Mouse (Mus musculus): ENCODE results near the gene Tshz2. TPM values are rescaled to one million over a fixed set of nuclear protein-coding genes. Genes with fewer than 3 reads are reported as not detected.

Tshz2 gene
- polyA plus RNA-seq, 1 experiment from 2014 or later, result 1.0 TPM

DNA sequence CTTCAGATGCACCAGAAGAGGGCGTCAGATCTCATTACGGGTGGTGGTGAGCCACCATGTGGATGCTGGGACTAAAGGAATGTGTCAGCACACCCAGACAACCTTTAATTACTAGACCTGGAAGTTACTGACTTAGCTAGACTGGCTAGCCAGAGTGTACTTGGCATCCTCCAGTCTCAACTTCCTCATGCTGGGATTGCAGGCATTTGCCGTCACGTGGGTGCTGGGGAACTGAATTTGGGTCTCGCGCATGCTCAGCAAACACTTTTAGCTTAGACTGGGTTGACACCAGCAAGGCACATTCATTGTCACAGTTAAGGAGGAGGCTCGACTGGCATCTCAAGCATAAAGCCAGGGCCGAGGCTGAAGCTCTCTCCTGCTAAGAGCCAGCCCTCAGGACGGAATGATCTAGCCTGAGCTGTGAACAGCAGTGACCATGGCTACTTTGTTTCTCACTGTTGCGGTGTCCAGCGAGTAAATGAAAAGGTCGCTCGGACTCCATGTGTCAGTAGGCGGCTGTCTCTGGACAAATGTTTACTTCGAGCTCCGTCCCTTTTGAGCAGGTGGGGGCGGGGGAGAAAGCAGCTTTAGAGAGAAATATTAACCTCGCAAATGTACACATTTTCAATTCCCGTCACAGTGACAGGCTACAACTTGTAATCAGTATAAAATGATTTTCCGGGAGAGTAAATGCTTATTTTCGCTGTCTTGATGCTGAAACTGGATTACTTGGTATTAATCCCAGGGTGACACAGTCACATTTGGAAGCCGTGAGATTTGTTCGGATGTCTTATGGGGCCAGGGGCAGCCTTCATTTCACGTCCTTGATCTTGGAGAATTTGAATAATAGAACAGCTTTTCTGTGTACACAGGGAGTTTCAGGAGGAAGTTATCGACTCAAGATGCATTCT, 370.0 kb downstream of the Tshz2 start:
- Histone ChIP-seq H3K4me3 (ENCODE audit: low read depth, low read length) (0 out of 2 replicates have a peak overlapping the region, but pooled peaks have one; percentile 11), H3K4me2 (ENCODE audit: low read depth, low read length) (peak overlapping the region; percentile 36), H3K36me3 (ENCODE audit: control insufficient read depth, insufficient read depth) (no peaks in the 10 kb centered on the region), H3K9ac (ENCODE audit: low read depth, low read length) (peak overlapping the region; percentile 34; the same call in 1 of the 2 replicates), H3K27ac (ENCODE audit: low read length) (peak overlapping the region; percentile 71), H3K27me3 (ENCODE audit: control insufficient read depth, insufficient read depth, low read depth, low read length) (no peaks in the 10 kb centered on the region), H3K4me1 (ENCODE audit: control insufficient read depth, low read depth, low read length) (no peaks in the 10 kb centered on the region), H3K9me3 (replicated peaks; ENCODE audit: control insufficient read depth, low read length) (no peaks in the 10 kb centered on the region)
- whole genome bisulfite sequencing (ENCODE audit: insufficient replicate concordance), result 60% methylated on average over 25 of the region's 25 CpGs
- peak; percentile 62 for ATAC-seq (ENCODE audit: low read depth)

DNA sequence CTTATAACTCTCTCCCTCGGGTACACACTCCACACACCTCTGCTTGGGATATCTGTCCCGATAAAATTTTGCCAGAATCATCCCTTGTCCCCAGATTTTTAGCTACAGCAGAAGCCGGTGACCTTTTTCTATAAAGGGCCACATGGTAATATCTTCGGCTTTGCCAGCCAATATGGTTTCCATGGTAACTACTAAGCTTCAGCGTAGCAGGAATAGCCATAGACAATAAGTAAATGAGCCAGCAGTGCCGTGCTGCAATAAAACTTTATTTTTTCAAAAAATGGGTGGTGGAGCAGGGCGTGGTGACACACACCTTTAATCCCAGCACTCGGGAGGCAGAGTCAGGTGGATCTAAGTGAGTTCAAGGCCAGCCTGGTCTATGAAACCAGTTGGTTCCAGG, 370.9 kb downstream of the Tshz2 start:
- no peak overlapping the region for H3K4me3 ChIP-seq (ENCODE audit: low read depth, low read length)
- no peaks in the 10 kb centered on the region for H3K27me3 ChIP-seq (ENCODE audit: control insufficient read depth, insufficient read depth, low read depth, low read length)
- no peak overlapping the region for H3K27ac ChIP-seq (ENCODE audit: low read length)
- H3K9me3 ChIP-seq (replicated peaks; ENCODE audit: control insufficient read depth, low read length), result no peaks in the 10 kb centered on the region; the same call in 1 of the 2 replicates
- no peak overlapping the region for H3K9ac ChIP-seq (ENCODE audit: low read depth, low read length)
- H3K4me1 ChIP-seq (ENCODE audit: control insufficient read depth, low read depth, low read length), result no peaks in the 10 kb centered on the region
- WGBS (ENCODE audit: insufficient replicate concordance), result 71% methylated on average over 8 of the region's 8 CpGs
- no peaks in the 10 kb centered on the region for H3K36me3 ChIP-seq (ENCODE audit: control insufficient read depth, insufficient read depth)
- ATAC-seq (ENCODE audit: low read depth), result no peak
- H3K4me2 ChIP-seq (ENCODE audit: low read depth, low read length), result no peak overlapping the region

DNA sequence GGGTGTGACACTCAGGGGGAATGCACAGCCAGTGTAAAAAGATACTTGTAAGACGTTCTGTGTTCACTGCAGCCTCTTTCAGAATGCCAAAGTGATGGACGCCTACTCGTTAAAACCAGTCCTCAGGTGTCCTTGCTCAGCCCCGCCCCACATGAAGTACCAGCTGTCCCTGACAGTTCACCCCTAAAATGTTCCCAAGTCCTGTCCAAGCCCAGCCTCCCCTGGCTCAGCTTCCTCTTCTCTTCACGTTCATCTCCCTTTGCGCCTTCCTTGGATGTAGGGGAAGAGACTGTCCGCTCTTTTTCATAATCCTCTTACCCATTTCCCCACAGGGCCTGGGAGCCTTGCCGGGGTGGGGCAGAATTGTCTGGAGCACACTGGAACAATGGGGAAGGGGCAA, 374.0 kb downstream of the Tshz2 start:
- WGBS (ENCODE audit: insufficient replicate concordance), result 74% methylated on average over 8 of the region's 8 CpGs
- Histone ChIP-seq H3K27ac (ENCODE audit: low read length) (no peak overlapping the region), H3K4me1 (ENCODE audit: control insufficient read depth, low read depth, low read length) (no peaks in the 10 kb centered on the region), H3K4me2 (ENCODE audit: low read depth, low read length) (no peak overlapping the region), H3K9ac (ENCODE audit: low read depth, low read length) (no peak overlapping the region), H3K27me3 (ENCODE audit: control insufficient read depth, insufficient read depth, low read depth, low read length) (no peaks in the 10 kb centered on the region), H3K36me3 (ENCODE audit: control insufficient read depth, insufficient read depth) (no peaks in the 10 kb centered on the region), H3K4me3 (ENCODE audit: low read depth, low read length) (no peak overlapping the region), H3K9me3 (replicated peaks; ENCODE audit: control insufficient read depth, low read length) (no peaks in the 10 kb centered on the region; the same call in 1 of the 2 replicates)
- no peak for ATAC-seq (ENCODE audit: low read depth)

DNA sequence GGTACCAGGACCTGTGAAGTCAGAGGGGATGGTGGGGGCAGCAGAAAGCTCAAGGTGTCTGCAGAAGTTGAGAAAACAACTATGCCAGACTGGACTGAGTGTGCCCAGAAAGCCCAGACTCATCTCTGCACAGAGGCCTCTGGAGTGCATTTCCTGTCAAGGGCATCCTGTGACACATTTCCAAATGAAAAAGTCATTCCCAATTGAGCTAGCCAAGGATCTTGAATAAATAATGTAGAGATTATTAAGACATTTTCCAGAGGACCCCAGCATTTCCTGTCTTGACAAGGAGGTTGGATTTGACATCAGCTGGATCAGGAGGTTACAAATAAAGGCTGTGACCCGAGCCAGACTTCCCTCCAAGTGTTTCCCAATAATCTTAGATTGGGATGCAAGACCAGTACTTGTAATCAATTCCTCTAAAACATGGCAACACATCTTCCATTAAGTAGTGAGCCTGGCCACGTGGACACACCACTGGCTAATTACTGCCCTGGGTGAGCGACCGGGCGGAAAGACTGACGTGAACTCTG, 374.7 kb downstream of the Tshz2 start:
- no peak overlapping the region for H3K9ac ChIP-seq (ENCODE audit: low read depth, low read length)
- no peak overlapping the region for H3K27ac ChIP-seq (ENCODE audit: low read length)
- WGBS (ENCODE audit: insufficient replicate concordance), result 72% methylated on average over 6 of the region's 6 CpGs
- no peaks in the 10 kb centered on the region; the same call in 1 of the 2 replicates for H3K9me3 ChIP-seq (replicated peaks; ENCODE audit: control insufficient read depth, low read length)
- H3K4me3 ChIP-seq (ENCODE audit: low read depth, low read length), result no peak overlapping the region
- no peaks in the 10 kb centered on the region for H3K4me1 ChIP-seq (ENCODE audit: control insufficient read depth, low read depth, low read length)
- H3K4me2 ChIP-seq (ENCODE audit: low read depth, low read length), result no peak overlapping the region
- no peak for ATAC-seq (ENCODE audit: low read depth)
- H3K36me3 ChIP-seq (ENCODE audit: control insufficient read depth, insufficient read depth), result no peaks in the 10 kb centered on the region
- H3K27me3 ChIP-seq (ENCODE audit: control insufficient read depth, insufficient read depth, low read depth, low read length), result no peaks in the 10 kb centered on the region

DNA sequence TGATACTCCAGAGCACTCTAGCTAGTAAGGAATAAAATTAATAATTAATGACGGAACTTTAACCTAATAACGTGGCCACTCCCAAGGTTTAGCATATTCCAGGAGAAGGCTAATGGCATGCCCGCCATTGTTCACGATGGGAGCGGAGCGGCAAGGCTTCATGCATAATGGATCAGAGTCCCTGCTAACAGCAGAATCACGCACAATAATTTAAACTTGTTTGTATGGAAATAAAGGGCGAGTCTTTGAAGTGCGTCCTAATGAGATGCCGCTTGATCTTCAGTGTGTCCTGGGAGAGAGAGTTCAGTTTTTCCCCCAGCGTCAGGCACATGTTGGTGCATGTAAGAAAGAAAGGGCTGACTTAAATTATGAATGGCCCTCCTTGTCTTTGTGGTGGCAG, 376.9 kb downstream of the Tshz2 start:
- H3K36me3 ChIP-seq (ENCODE audit: control insufficient read depth, insufficient read depth), result no peaks in the 10 kb centered on the region

DNA sequence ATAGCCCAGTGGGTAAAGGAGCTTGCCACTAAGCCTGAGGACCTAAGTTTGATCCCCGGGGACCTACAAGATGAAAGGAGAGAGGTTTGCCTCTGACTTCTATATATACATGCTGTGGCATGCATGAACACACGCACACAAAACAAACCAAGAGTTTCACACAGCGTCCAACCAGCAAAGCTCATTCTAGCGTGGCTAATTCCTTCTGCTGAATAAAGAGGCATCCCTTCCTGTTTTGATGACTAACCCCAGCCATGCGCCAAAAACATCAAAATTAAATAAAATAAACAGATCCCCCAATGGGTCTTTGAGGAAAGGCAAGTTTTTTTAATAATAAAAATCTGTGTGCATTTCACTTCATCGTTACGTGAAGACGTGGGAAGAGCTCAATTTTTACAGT, 379.0 kb downstream of the Tshz2 start:
- H3K9me3 ChIP-seq (replicated peaks; ENCODE audit: control insufficient read depth, low read length), result no peaks in the 10 kb centered on the region; the same call in 1 of the 2 replicates
- no peak overlapping the region for H3K4me2 ChIP-seq (ENCODE audit: low read depth, low read length)
- no peak overlapping the region for H3K4me3 ChIP-seq (ENCODE audit: low read depth, low read length)
- H3K9ac ChIP-seq (ENCODE audit: low read depth, low read length), result no peak overlapping the region
- 65% methylated on average over 8 of the region's 8 CpGs for WGBS (ENCODE audit: insufficient replicate concordance)
- no peaks in the 10 kb centered on the region for H3K36me3 ChIP-seq (ENCODE audit: control insufficient read depth, insufficient read depth)
- no peaks in the 10 kb centered on the region for H3K27me3 ChIP-seq (ENCODE audit: control insufficient read depth, insufficient read depth, low read depth, low read length)
- no peak for ATAC-seq (ENCODE audit: low read depth)
- H3K4me1 ChIP-seq (ENCODE audit: control insufficient read depth, low read depth, low read length), result no peaks in the 10 kb centered on the region
- no peak overlapping the region for H3K27ac ChIP-seq (ENCODE audit: low read length)

More for the DNA sequence above, 376.9 kb downstream of the Tshz2 start:
- no peak for ATAC-seq (ENCODE audit: low read depth)
- no peak overlapping the region for H3K27ac ChIP-seq (ENCODE audit: low read length)
- no peak overlapping the region for H3K4me2 ChIP-seq (ENCODE audit: low read depth, low read length)
- H3K9ac ChIP-seq (ENCODE audit: low read depth, low read length), result no peak overlapping the region
- no peak overlapping the region for H3K4me3 ChIP-seq (ENCODE audit: low read depth, low read length)
- H3K9me3 ChIP-seq (replicated peaks; ENCODE audit: control insufficient read depth, low read length), result no peaks in the 10 kb centered on the region; the same call in 1 of the 2 replicates
- H3K4me1 ChIP-seq (ENCODE audit: control insufficient read depth, low read depth, low read length), result no peaks in the 10 kb centered on the region
- no peaks in the 10 kb centered on the region for H3K27me3 ChIP-seq (ENCODE audit: control insufficient read depth, insufficient read depth, low read depth, low read length)
- 68% methylated on average over 11 of the region's 11 CpGs for WGBS (ENCODE audit: insufficient replicate concordance)

DNA sequence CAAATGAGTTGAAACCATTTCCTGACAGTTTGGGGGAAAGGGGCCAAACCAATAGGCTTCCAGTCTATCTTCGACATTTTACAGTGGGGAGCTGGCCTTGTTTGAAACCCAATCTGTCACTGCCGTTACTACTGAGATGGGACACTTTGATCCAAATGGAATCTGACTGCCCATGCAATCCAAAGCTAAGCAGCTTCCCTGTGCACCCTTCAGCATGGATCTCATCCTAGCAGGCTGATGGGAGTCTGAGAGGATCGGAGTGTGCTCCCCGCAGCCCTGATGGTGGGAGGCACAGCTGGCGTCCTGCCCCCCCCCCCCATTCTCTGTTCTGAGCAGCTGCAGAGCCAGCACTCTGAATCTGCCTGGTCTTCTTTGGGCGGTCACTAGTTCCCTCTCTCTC, 384.5 kb downstream of the Tshz2 start:
- H3K36me3 ChIP-seq (ENCODE audit: control insufficient read depth, insufficient read depth), result no peaks in the 10 kb centered on the region
- no peak overlapping the region for H3K4me3 ChIP-seq (ENCODE audit: low read depth, low read length)
- H3K9me3 ChIP-seq (replicated peaks; ENCODE audit: control insufficient read depth, low read length), result no peaks in the 10 kb centered on the region
- H3K9ac ChIP-seq (ENCODE audit: low read depth, low read length), result no peak overlapping the region
- H3K27ac ChIP-seq (ENCODE audit: low read length), result no peak overlapping the region
- 67% methylated on average over 6 of the region's 6 CpGs for WGBS (ENCODE audit: insufficient replicate concordance)
- no peaks in the 10 kb centered on the region for H3K27me3 ChIP-seq (ENCODE audit: control insufficient read depth, insufficient read depth, low read depth, low read length)
- no peak for ATAC-seq (ENCODE audit: low read depth)
- no peaks in the 10 kb centered on the region for H3K4me1 ChIP-seq (ENCODE audit: control insufficient read depth, low read depth, low read length)
- no peak overlapping the region for H3K4me2 ChIP-seq (ENCODE audit: low read depth, low read length)

DNA sequence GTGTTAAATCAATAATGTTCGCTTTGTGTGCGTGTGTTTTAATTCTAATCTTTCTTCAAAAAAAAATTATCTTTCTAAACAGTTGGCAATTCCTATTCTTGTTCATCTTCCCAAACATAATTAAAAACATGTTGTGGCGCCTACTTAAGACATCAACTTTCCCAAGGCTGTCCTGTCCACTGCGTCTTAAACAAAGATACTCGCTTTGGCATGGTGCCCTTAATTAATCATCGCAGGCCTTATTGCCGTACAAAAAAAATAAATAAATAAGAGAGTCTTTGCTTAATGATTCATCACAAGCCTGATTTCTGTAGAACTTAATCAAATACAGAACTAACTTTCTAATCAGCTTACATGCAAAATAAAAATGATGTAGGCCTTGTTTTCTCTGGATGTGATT, 385.1 kb downstream of the Tshz2 start:
- no peak for ATAC-seq (ENCODE audit: low read depth)
- no peak overlapping the region for H3K4me3 ChIP-seq (ENCODE audit: low read depth, low read length)
- no peak overlapping the region for H3K4me2 ChIP-seq (ENCODE audit: low read depth, low read length)

DNA sequence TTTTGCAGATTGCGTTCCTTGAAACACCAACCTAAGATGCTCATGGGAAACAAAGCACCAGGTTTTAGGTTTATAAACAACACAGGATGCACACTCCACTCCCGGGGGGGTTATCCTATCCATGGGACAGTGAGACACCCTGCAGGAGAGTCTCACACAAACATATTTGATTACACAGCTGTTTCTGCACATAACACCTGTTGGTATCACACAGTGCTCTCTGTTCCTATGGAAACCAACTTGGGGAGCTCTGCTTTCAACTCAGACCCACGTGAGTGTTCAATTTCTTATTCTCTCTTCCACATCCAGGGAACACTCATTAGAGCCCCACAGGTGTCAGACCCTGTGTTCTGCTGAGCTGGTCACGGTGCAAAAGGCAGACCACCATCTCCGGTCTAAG, 390.1 kb downstream of the Tshz2 start:
- Histone ChIP-seq H3K4me3 (ENCODE audit: low read depth, low read length) (no peak overlapping the region), H3K4me2 (ENCODE audit: low read depth, low read length) (no peak overlapping the region), H3K27ac (ENCODE audit: low read length) (no peak overlapping the region), H3K4me1 (ENCODE audit: control insufficient read depth, low read depth, low read length) (no peaks in the 10 kb centered on the region), H3K27me3 (ENCODE audit: control insufficient read depth, insufficient read depth, low read depth, low read length) (no peaks in the 10 kb centered on the region), H3K9me3 (replicated peaks; ENCODE audit: control insufficient read depth, low read length) (no peaks in the 10 kb centered on the region), H3K36me3 (ENCODE audit: control insufficient read depth, insufficient read depth) (no peaks in the 10 kb centered on the region), H3K9ac (ENCODE audit: low read depth, low read length) (no peak overlapping the region)
- no peak for ATAC-seq (ENCODE audit: low read depth)
- WGBS (ENCODE audit: insufficient replicate concordance), result 64% methylated on average over 5 of the region's 5 CpGs

More for the DNA sequence above, 385.1 kb downstream of the Tshz2 start:
- Histone ChIP-seq H3K9ac (ENCODE audit: low read depth, low read length) (no peak overlapping the region), H3K9me3 (replicated peaks; ENCODE audit: control insufficient read depth, low read length) (no peaks in the 10 kb centered on the region), H3K4me1 (ENCODE audit: control insufficient read depth, low read depth, low read length) (no peaks in the 10 kb centered on the region), H3K27ac (ENCODE audit: low read length) (no peak overlapping the region), H3K27me3 (ENCODE audit: control insufficient read depth, insufficient read depth, low read depth, low read length) (no peaks in the 10 kb centered on the region), H3K36me3 (ENCODE audit: control insufficient read depth, insufficient read depth) (no peaks in the 10 kb centered on the region)
- WGBS (ENCODE audit: insufficient replicate concordance), result 77% methylated on average over 7 of the region's 7 CpGs

All from liver, embryonic 16.5 days (tissue).